8 mouse cellular contexts compared by ENCODE assay signal in genomic region chr7:138846502-138846991, GRCm38 (mm10). TPM values are rescaled to one million over a fixed set of nuclear protein-coding genes. Genes with fewer than 3 reads are reported as not detected.
DNase-seq lines count a peak whose midpoint lies in the region; ATAC-seq and TF ChIP-seq lines count a peak whose summit lies in the region.

No protein-coding gene starts in this region.

- no peak for TF ChIP-seq CTCF in E14TG2a.4 (conservative IDR thresholded peaks at IDR 0.05; ENCODE audit: low read length)

- H3K4me3 ChIP-seq in kidney, embryonic 14.5 days (ENCODE audit: low read length): peak overlapping the region; percentile 96
- peak overlapping the region; percentile 98 for H3K4me3 ChIP-seq in E14TG2a.4 (replicated peaks; ENCODE audit: low read length)
- peak overlapping the region; percentile 99 for H3K4me3 ChIP-seq in embryonic facial prominence, embryonic 13.5 days
- H3K4me3 ChIP-seq in intestine, embryonic 14.5 days (ENCODE audit: low read depth, low read length): peak overlapping the region; percentile 98
- peak overlapping the region; percentile 85 for H3K4me3 ChIP-seq in midbrain, embryonic 10.5 days

- H3K27ac ChIP-seq in kidney, embryonic 14.5 days (ENCODE audit: low read depth, low read length): peak overlapping the region; percentile 82
- peak overlapping the region; percentile 94 for H3K27ac ChIP-seq in embryonic facial prominence, embryonic 13.5 days
- peak overlapping the region; percentile 93 for H3K27ac ChIP-seq in intestine, embryonic 14.5 days (ENCODE audit: low read depth)
- peak overlapping the region; percentile 98 for H3K27ac ChIP-seq in midbrain, embryonic 10.5 days (replicated peaks)

- intact Hi-C loops in gastrocnemius, postnatal 36 days (cut with DNase I): no loop called here

- peaks cover 21% of the 10 kb centered on the region for H3K4me1 ChIP-seq in kidney, embryonic 14.5 days (ENCODE audit: control insufficient read depth, insufficient read depth, low read length)
- peaks cover 71% of the 10 kb centered on the region for H3K4me1 ChIP-seq in E14TG2a.4 (replicated peaks; ENCODE audit: low read depth, low read length)
- H3K4me1 ChIP-seq in embryonic facial prominence, embryonic 13.5 days: peaks cover 44% of the 10 kb centered on the region
- peaks cover 17% of the 10 kb centered on the region for H3K4me1 ChIP-seq in intestine, embryonic 14.5 days (replicated peaks; ENCODE audit: control insufficient read depth, insufficient read depth, low read length)
- peaks cover 60% of the 10 kb centered on the region for H3K4me1 ChIP-seq in midbrain, embryonic 10.5 days

- WGBS in kidney, embryonic 14.5 days: under 1% methylated on average over 48 of the region's 61 CpGs
- 0% methylated on average over 51 of the region's 61 CpGs for WGBS in embryonic facial prominence, embryonic 13.5 days
- 0% methylated on average over 51 of the region's 61 CpGs for WGBS in intestine, embryonic 14.5 days
- WGBS in midbrain, embryonic 10.5 days: under 1% methylated on average over 55 of the region's 61 CpGs

- H3K4me2 ChIP-seq in kidney, embryonic 14.5 days (replicated peaks; ENCODE audit: low read depth, low read length): peak overlapping the region; percentile 87
- peak overlapping the region; percentile 82 for H3K4me2 ChIP-seq in embryonic facial prominence, embryonic 13.5 days
- peak overlapping the region; percentile 89 for H3K4me2 ChIP-seq in intestine, embryonic 14.5 days (ENCODE audit: low read length)

- no peaks in the 10 kb centered on the region for H3K9me3 ChIP-seq in kidney, embryonic 14.5 days (ENCODE audit: control insufficient read depth, low read length)
- H3K9me3 ChIP-seq in E14TG2a.4 (ENCODE audit: low read length): no peaks in the 10 kb centered on the region
- no peaks in the 10 kb centered on the region for H3K9me3 ChIP-seq in embryonic facial prominence, embryonic 13.5 days
- H3K9me3 ChIP-seq in intestine, embryonic 14.5 days (ENCODE audit: control insufficient read depth, low read length): no peaks in the 10 kb centered on the region
- H3K9me3 ChIP-seq in midbrain, embryonic 10.5 days (replicated peaks): no peaks in the 10 kb centered on the region

- DNase-seq in kidney, adult 18-20 months: no peak
- DNase-seq in intestine, embryonic 14.5 days (ENCODE audit: low spot score): no peak
- DNase-seq in midbrain, embryonic 10.5 days (ENCODE audit: low spot score): no peak
- no peak for DNase-seq in gastrocnemius, postnatal 36 days
- no peak for DNase-seq in cerebellum, postnatal 25 days

- peak; percentile 75 for ATAC-seq in kidney, embryonic 14.5 days (ENCODE audit: low FRiP score, low TSS enrichment)
- peak; percentile 67 for ATAC-seq in embryonic facial prominence, embryonic 13.5 days (ENCODE audit: insufficient number of reproducible peaks, insufficient read depth, low FRiP score, low TSS enrichment, low read depth)
- ATAC-seq in intestine, embryonic 14.5 days (replicated peaks; ENCODE audit: low FRiP score, low TSS enrichment, low read depth): peak; percentile 85

- peaks cover 5% of the 10 kb centered on the region for H3K36me3 ChIP-seq in kidney, embryonic 14.5 days (ENCODE audit: control insufficient read depth, insufficient read depth, low read length)
- peaks cover 74% of the 10 kb centered on the region for H3K36me3 ChIP-seq in E14TG2a.4 (ENCODE audit: insufficient read depth, low read length)
- 0 out of 2 replicates have a peak, but pooled peaks cover 5% of the 10 kb centered on the region for H3K36me3 ChIP-seq in embryonic facial prominence, embryonic 13.5 days
- peaks cover 9% of the 10 kb centered on the region for H3K36me3 ChIP-seq in intestine, embryonic 14.5 days (ENCODE audit: control insufficient read depth, insufficient read depth, low read length)
- H3K36me3 ChIP-seq in midbrain, embryonic 10.5 days: peaks cover 31% of the 10 kb centered on the region

- H3K27me3 ChIP-seq in kidney, embryonic 14.5 days (ENCODE audit: control insufficient read depth, insufficient read depth, low read length): no peaks in the 10 kb centered on the region
- H3K27me3 ChIP-seq in E14TG2a.4 (ENCODE audit: insufficient read depth, low read length): no peaks in the 10 kb centered on the region
- no peaks in the 10 kb centered on the region for H3K27me3 ChIP-seq in embryonic facial prominence, embryonic 13.5 days
- no peaks in the 10 kb centered on the region for H3K27me3 ChIP-seq in intestine, embryonic 14.5 days (replicated peaks; ENCODE audit: control insufficient read depth, insufficient read depth, low read length)
- H3K27me3 ChIP-seq in midbrain, embryonic 10.5 days (ENCODE audit: low read depth, poor library complexity, severe bottlenecking): no peaks in the 10 kb centered on the region

- H3K9ac ChIP-seq in kidney, embryonic 14.5 days (ENCODE audit: low read depth, low read length): peak overlapping the region; percentile 93
- peak overlapping the region; percentile 94 for H3K9ac ChIP-seq in embryonic facial prominence, embryonic 13.5 days
- peak overlapping the region; percentile 91 for H3K9ac ChIP-seq in intestine, embryonic 14.5 days (ENCODE audit: low read length)

RNA-seq across cellular contexts. Expression of gene Mapk1ip1, which starts 0.5 kb away (rescaled TPM):
- polyA plus RNA-seq in kidney, embryonic 14.5 days (2014; fragmentation: Nextera tagmentation; extraction: Ambion mirVana): 12.7 and 15.5 TPM in 2 replicates
- 14.5 and 15.2 TPM in 2 replicates for polyA plus RNA-seq in embryonic facial prominence, embryonic 13.5 days (2015; fragmentation: Nextera tagmentation; extraction: Ambion mirVana)
- polyA plus RNA-seq in intestine, embryonic 14.5 days (2014; fragmentation: Nextera tagmentation; extraction: Ambion mirVana): 15.9 and 16.0 TPM in 2 replicates
- 11.5 and 14.6 TPM in 2 replicates for polyA plus RNA-seq in midbrain, embryonic 10.5 days (2016; fragmentation: Nextera tagmentation; extraction: Ambion mirVana)
- total RNA-seq in gastrocnemius, postnatal 36 days (2021): 10 to 100 TPM; 18.8 to 27.0 TPM

RNA-seq across cellular contexts. Expression of gene Ppp2r2d, which starts 0.7 kb away (rescaled TPM):
- 40.8 and 48.5 TPM in 2 replicates for polyA plus RNA-seq in kidney, embryonic 14.5 days (2014; fragmentation: Nextera tagmentation; extraction: Ambion mirVana)
- 40.0 and 45.5 TPM in 2 replicates for polyA plus RNA-seq in embryonic facial prominence, embryonic 13.5 days (2015; fragmentation: Nextera tagmentation; extraction: Ambion mirVana)
- 36.5 and 41.9 TPM in 2 replicates for polyA plus RNA-seq in intestine, embryonic 14.5 days (2014; fragmentation: Nextera tagmentation; extraction: Ambion mirVana)
- 47.3 and 50.7 TPM in 2 replicates for polyA plus RNA-seq in midbrain, embryonic 10.5 days (2016; fragmentation: Nextera tagmentation; extraction: Ambion mirVana)
- 10 to 100 TPM; 34.1 to 36.5 TPM for total RNA-seq in gastrocnemius, postnatal 36 days (2021)
